Mouse (Mus musculus) cerebellum, postnatal 10 days (tissue): ENCODE results near the gene Gpd2.

Experiments
- DNase-seq, 2 experiments: peaks; one replicate each; pipeline ENCODE4 v3.0.0; 2021; ENCODE audit warnings: mixed read lengths in 2 of 2

The Gpd2 gene

GRCm38 (mm10) chr2:57396061-57396460, 158.6 kb downstream of the Gpd2 start:
- DNase-seq, result peak; percentile 69 to 72

- DNase-seq, result peak in 1 of 2 experiments; percentile 11
These were observed 160.3 kb downstream of the Gpd2 start for GRCm38 (mm10) chr2:57397727-57398126.

GRCm38 (mm10) chr2:57407414-57408019, 170.1 kb downstream of the Gpd2 start:
- no peak for DNase-seq

- DNase-seq, result peak; percentile 21 to 25
These were observed 171.0 kb downstream of the Gpd2 start for GRCm38 (mm10) chr2:57408413-57408812.

- no peak for DNase-seq
These were observed 174.1 kb downstream of the Gpd2 start for GRCm38 (mm10) chr2:57411551-57411950.

- DNase-seq, result no peak
These were observed 177.2 kb downstream of the Gpd2 start for GRCm38 (mm10) chr2:57414550-57415160.

- no peak for DNase-seq
These were observed 179.3 kb downstream of the Gpd2 start for GRCm38 (mm10) chr2:57416711-57417110.
